Mouse (Mus musculus): ENCODE data around the gene Irf4. TPM values are rescaled to one million over a fixed set of nuclear protein-coding genes. Genes with fewer than 3 reads are reported as not detected.

The Irf4 gene
- polyA plus RNA-seq, 1 experiment from 2014 or later = 0.13 TPM

DNA sequence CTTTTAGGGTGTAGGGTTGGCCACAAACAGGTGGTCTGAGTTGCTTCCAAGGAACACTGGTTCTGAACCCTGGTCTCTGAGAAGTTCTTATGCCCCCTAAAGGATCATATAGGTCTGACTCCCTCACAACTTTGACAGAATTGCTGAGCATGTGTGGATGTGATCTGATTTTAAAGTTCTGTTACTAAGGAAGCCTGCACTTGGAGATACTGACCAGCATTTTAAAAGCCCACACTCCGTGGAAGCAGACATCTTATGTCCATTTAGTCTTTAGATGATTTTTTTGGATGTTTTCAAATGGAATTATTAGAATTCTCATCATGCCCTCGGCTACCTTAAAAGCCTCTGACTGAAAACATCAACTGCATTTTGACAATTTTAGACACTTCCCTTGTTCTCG lies 6.6 kb downstream of the Irf4 start:
- WGBS = 78% methylated on average over 3 of the region's 3 CpGs
- Histone ChIP-seq H3K4me2 (no peak overlapping the region), H3K4me3 (no peak overlapping the region), H3K9me3 (no peaks in the 10 kb centered on the region), H3K27me3 (peaks cover 25% of the 10 kb centered on the region), H3K9ac (no peak overlapping the region), H3K36me3 (no peaks in the 10 kb centered on the region), H3K4me1 (replicated peaks) (peaks cover 8% of the 10 kb centered on the region), H3K27ac (replicated peaks) (no peak overlapping the region)
- no peak for ATAC-seq (ENCODE audit: low read depth)

DNA sequence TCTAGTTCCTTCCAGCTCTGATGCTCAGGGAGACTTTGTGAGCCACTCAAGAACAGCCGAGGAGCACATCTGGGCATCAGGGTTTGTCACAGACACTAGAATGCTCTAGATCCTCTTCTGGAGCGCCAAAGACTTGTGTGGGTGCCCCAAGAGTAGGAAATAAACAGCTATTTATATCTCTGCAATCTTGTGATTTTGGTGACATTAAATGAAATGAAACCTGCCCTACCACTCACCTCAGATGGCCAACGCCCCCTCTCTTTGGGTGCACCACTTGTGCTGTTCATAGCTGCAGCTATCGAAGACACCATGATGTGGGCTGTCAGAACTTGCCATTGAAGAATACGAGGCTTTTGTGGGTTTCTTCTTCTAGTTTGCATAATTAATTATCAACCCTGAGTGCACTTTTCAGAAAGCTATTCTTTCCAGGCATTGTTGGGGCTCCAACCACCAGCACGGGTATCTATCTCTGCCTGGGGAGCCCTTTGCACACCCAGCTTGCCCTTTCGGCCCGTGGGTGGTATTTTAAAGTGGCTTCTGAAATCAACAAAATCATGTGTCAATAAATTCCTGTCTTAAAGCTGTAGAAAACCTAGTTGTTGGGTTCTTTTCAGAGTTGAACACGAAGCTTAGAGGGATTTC lies 7.1 kb downstream of the Irf4 start:
- Histone ChIP-seq H3K9me3 (no peaks in the 10 kb centered on the region), H3K36me3 (no peaks in the 10 kb centered on the region), H3K4me2 (no peak overlapping the region), H3K27ac (replicated peaks) (no peak overlapping the region), H3K27me3 (peaks cover 20% of the 10 kb centered on the region), H3K9ac (no peak overlapping the region), H3K4me3 (no peak overlapping the region), H3K4me1 (replicated peaks) (0 out of 2 replicates have a peak, but pooled peaks cover 2% of the 10 kb centered on the region)
- no peak for ATAC-seq (ENCODE audit: low read depth)
- WGBS = 76% methylated on average over 9 of the region's 9 CpGs

DNA sequence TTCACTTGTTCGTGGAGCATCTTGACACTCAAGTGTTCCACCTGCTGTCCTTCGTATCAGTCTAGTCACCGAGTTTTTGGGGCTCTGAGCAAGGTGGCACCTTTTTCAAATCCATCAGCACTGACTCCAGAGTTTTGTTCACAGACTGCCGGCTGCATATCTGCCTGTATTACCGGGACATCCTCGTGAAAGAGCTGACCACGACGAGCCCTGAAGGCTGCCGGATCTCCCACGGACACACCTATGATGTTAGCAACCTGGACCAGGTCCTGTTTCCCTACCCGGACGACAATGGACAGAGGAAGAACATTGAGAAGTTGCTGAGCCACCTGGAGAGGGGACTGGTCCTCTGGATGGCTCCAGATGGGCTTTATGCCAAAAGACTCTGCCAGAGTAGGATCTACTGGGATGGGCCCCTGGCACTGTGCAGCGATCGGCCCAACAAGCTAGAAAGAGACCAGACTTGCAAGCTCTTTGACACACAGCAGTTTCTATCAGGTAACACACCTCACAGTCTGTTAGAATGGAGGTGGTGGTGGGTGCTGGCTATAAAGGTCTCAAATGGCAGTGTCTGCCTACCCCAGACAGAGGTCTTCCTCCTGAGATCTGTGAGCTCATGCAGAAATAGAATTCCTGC lies 8.4 kb downstream of the Irf4 start:
- Histone ChIP-seq H3K9me3 (no peaks in the 10 kb centered on the region), H3K27me3 (peaks cover 7% of the 10 kb centered on the region), H3K4me1 (replicated peaks) (no peaks in the 10 kb centered on the region), H3K36me3 (no peaks in the 10 kb centered on the region), H3K27ac (replicated peaks) (no peak overlapping the region), H3K4me2 (no peak overlapping the region), H3K4me3 (no peak overlapping the region), H3K9ac (no peak overlapping the region)
- WGBS = 85% methylated on average over 14 of the region's 14 CpGs
- no peak for ATAC-seq (ENCODE audit: low read depth)

DNA sequence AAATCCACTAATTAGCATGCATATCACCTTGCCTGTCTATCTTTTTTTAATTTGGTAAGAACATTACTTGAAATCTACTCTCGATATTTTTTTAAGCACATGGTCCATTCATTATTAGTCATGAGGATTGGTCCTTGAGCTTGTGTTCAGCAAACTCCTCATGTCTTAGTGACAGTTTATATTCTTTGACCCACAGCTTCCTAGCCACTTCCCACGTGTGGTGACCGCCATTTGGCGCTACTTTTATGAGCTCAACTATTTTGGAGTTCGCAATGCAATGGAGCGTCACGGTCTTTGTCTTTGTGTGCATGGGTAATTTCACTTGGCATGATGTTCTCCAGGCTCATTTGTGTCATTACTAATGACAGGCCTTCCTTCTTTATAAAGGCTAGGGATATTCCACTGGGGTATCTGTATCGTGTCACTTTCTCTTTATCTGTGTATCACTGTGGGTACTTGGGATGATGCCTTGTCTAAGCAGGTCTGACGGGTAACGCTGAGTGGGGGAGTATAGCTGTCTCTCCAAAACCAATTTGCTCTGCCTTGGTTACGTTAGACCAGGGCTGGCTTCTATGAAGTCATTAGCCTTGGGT lies 9.9 kb downstream of the Irf4 start:
- 79% methylated on average over 11 of the region's 11 CpGs for WGBS
- no peak for ATAC-seq (ENCODE audit: low read depth)
- no peaks in the 10 kb centered on the region for H3K9me3 ChIP-seq
- no peak overlapping the region for H3K27ac ChIP-seq (replicated peaks)
- H3K4me3 ChIP-seq = no peak overlapping the region
- no peak overlapping the region for H3K4me2 ChIP-seq
- H3K4me1 ChIP-seq (replicated peaks) = no peaks in the 10 kb centered on the region
- no peaks in the 10 kb centered on the region for H3K27me3 ChIP-seq
- no peak overlapping the region for H3K9ac ChIP-seq
- no peaks in the 10 kb centered on the region for H3K36me3 ChIP-seq

DNA sequence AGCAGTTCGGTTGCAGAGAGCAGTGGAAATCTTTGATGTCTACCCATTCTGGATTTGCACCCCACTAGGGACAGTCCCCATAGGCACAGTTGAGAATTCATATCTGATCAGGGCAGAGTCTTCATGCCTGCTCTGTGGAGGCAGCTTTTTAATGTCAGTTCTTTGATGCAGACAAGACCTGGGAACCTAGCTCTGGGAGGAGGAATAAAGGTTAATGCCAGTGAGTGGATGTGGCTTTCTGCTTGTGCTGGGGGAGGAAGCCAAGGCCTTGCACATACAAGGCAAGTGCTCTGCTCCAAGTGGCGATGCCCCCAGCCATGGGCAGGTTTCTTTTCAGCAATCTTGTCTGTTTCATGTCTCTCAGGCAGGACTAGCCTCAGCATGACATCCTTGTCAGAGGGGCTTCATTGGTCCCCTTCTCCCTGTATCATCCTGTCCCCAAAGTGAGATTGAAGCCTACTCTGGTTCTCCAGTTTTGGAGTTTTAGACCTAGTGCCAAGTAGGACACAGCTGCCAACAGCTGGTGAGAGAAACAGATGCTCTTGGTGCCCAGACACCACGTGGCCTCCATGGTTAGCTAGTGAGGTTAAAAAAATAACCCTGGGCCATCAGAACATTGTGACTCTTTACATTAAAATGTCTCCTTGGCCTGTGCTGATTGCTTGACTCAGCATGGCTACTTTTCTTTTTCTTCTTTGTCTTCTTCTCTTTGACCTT lies 11.5 kb downstream of the Irf4 start:
- no peaks in the 10 kb centered on the region for H3K27me3 ChIP-seq
- WGBS = 73% methylated on average over 3 of the region's 3 CpGs
- no peak for ATAC-seq (ENCODE audit: low read depth)

DNA sequence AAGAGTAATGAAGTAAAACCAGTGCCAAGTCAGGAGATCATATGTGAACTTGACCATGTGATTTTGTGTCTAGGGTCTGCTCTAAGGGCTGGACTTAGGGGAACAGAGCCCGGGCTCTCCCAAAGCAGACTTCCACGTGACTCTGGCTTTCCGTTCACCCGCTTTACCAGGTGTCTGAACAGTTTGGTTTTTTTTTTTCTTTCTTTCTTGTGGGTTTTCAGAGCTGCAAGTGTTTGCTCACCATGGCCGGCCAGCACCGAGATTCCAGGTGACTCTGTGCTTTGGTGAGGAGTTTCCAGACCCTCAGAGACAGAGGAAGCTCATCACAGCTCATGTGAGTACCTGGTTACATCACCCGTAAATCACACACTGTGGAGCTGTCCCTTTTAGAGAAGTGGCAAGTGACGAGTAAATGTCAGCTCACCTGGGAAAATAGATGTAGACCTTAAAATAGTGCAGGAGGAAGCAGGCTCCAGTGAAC lies 12.2 kb downstream of the Irf4 start:
- Histone ChIP-seq H3K4me2 (no peak overlapping the region), H3K4me3 (no peak overlapping the region), H3K27me3 (no peaks in the 10 kb centered on the region), H3K9me3 (no peaks in the 10 kb centered on the region), H3K36me3 (no peaks in the 10 kb centered on the region), H3K9ac (no peak overlapping the region), H3K27ac (replicated peaks) (no peak overlapping the region), H3K4me1 (replicated peaks) (no peaks in the 10 kb centered on the region)
- WGBS = 89% methylated on average over 8 of the region's 8 CpGs
- ATAC-seq (ENCODE audit: low read depth) = no peak

More for the DNA sequence above, 11.5 kb downstream of the Irf4 start:
- no peaks in the 10 kb centered on the region for H3K36me3 ChIP-seq
- H3K9me3 ChIP-seq = no peaks in the 10 kb centered on the region
- no peak overlapping the region for H3K4me3 ChIP-seq
- no peaks in the 10 kb centered on the region for H3K4me1 ChIP-seq (replicated peaks)
- no peak overlapping the region for H3K9ac ChIP-seq
- no peak overlapping the region for H3K4me2 ChIP-seq
- H3K27ac ChIP-seq (replicated peaks) = no peak overlapping the region

DNA sequence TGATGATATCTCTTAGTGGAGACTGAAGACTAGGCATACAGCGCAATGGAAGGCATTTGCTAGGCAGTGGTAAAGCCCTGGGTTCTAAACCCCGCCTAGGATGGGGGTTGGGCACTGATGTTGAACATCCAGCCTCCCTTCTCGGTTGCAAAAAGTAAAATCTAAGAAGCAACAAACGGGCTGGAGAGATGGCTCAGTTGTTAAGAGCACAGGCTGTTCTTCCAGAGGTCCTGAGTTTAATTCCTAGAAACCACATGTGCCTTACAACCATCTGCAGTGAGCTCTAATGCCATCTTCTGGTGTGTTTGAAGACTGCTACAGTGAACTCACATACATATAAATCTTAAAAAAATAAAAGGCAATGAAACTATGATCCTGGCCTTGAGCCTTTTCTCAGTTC lies 13.2 kb downstream of the Irf4 start:
- 87% methylated on average over 4 of the region's 4 CpGs for WGBS
- H3K36me3 ChIP-seq = no peaks in the 10 kb centered on the region
- no peak overlapping the region for H3K9ac ChIP-seq
- no peak overlapping the region for H3K4me2 ChIP-seq
- H3K4me3 ChIP-seq = no peak overlapping the region
- H3K27ac ChIP-seq (replicated peaks) = no peak overlapping the region
- no peaks in the 10 kb centered on the region for H3K4me1 ChIP-seq (replicated peaks)
- H3K27me3 ChIP-seq = no peaks in the 10 kb centered on the region
- ATAC-seq (ENCODE audit: low read depth) = no peak
- H3K9me3 ChIP-seq = no peaks in the 10 kb centered on the region

DNA sequence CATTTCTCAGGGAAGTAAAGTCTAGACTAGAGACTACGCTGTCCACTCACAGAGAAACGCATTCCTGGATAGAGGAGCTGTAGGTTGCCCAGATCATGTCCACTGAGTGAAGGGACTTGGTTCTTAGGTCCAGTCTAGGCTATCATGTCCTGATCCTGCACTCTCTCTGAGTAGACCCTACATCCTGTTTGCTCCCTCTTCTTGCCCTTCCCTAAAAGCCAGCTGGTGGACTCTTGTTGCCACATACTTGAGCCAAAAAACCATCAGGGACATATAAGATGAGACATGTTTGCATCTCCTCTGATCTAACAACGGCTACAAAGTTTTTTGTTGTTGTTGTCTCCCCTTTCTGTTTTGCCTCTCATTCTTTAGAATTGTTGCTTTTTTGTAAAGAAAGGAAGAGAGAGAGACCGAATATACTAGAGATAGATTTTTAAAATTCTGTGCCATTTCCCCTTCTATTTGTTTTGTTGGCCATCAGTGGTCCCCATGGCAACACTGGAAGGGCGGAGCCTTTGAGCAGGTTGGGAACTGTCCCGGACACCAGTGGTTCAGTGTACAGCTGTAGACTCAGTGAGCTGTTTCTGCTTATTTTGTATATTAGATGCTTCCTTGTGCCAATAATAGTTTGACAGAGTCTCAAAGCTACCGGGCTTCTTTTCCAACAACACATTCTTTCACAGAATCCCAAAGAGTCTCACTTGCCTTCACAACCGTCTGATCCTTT lies 15.2 kb downstream of the Irf4 start:
- Histone ChIP-seq H3K9ac (no peak overlapping the region), H3K27ac (replicated peaks) (no peak overlapping the region)

DNA sequence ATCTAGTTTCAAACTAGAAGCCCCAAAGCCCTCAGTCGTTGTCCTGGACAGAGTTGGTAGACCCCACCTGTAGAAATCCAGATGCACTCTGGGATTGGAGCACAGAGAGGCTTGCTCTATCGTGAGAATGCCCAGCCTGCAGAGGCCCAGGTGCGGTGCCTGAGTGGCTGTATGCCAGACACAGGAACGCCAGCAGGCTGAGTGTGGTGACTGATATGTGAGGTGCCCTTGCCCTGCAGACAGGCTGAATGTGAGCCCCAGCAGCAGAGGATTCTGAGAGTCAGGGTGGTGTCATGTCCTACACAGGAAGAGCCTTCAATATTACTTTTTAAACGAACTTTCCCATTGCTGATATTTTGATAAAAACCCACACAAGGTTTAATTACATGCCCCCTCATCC lies 16.9 kb downstream of the Irf4 start:
- no peak overlapping the region for H3K4me3 ChIP-seq
- H3K27me3 ChIP-seq = no peaks in the 10 kb centered on the region
- H3K4me2 ChIP-seq = no peak overlapping the region
- no peak for ATAC-seq (ENCODE audit: low read depth)
- no peaks in the 10 kb centered on the region for H3K36me3 ChIP-seq
- 85% methylated on average over 5 of the region's 5 CpGs for WGBS
- H3K9ac ChIP-seq = no peak overlapping the region
- no peaks in the 10 kb centered on the region for H3K9me3 ChIP-seq
- H3K27ac ChIP-seq (replicated peaks) = no peak overlapping the region
- H3K4me1 ChIP-seq (replicated peaks) = no peaks in the 10 kb centered on the region

More for the DNA sequence above, 15.2 kb downstream of the Irf4 start:
- no peaks in the 10 kb centered on the region for H3K4me1 ChIP-seq (replicated peaks)
- no peak for ATAC-seq (ENCODE audit: low read depth)
- 84% methylated on average over 8 of the region's 8 CpGs for WGBS
- H3K36me3 ChIP-seq = no peaks in the 10 kb centered on the region
- H3K27me3 ChIP-seq = no peaks in the 10 kb centered on the region
- H3K9me3 ChIP-seq = no peaks in the 10 kb centered on the region
- no peak overlapping the region for H3K4me2 ChIP-seq
- H3K4me3 ChIP-seq = no peak overlapping the region

DNA sequence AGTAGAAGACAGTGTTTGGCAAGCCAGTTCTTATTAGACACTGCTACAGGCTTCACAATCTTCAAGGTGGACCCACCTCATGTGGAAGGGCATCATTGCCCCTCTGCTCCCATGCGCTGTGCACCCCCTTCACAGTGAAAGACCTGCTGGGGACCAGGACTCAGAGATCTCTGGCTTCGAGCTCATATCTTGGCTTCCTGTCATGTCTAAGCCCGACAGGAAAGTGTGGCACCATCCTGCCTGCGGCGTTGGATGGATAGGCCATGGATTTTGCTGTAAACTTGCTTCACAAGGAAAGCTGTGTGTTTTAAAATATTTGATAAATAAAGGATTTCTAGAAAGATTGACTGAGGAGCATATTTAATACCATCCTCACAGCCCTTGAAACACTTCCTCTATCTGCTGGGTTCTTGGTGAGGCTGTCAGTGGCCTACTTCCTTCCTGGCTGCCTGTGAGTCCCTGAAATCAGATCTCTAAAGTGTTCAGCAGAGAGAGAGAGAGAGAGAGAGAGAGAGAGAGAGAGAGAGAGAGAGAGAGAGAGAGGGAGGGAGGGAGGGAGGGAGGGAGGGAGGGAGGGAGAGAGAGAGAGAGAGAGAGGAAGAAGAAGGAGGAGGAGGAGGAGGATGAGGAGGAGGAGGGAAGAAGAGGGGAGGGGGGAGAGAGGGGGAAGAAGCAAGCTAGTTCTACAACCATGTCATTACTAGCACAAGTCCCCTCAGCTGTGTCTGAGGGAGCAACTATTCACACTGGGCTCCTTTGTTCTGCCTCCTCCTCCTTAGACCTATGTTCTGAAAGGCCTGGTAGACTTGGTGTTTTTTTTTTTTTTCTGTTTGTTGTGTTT lies 17.8 kb downstream of the Irf4 start:
- no peak for ATAC-seq (ENCODE audit: low read depth)
- no peak overlapping the region for H3K4me3 ChIP-seq
- no peaks in the 10 kb centered on the region for H3K27me3 ChIP-seq
- WGBS = 89% methylated on average over 5 of the region's 5 CpGs
- H3K9ac ChIP-seq = no peak overlapping the region
- no peaks in the 10 kb centered on the region for H3K4me1 ChIP-seq (replicated peaks)
- H3K4me2 ChIP-seq = no peak overlapping the region
- no peaks in the 10 kb centered on the region for H3K9me3 ChIP-seq
- no peaks in the 10 kb centered on the region for H3K36me3 ChIP-seq
- no peak overlapping the region for H3K27ac ChIP-seq (replicated peaks)

DNA sequence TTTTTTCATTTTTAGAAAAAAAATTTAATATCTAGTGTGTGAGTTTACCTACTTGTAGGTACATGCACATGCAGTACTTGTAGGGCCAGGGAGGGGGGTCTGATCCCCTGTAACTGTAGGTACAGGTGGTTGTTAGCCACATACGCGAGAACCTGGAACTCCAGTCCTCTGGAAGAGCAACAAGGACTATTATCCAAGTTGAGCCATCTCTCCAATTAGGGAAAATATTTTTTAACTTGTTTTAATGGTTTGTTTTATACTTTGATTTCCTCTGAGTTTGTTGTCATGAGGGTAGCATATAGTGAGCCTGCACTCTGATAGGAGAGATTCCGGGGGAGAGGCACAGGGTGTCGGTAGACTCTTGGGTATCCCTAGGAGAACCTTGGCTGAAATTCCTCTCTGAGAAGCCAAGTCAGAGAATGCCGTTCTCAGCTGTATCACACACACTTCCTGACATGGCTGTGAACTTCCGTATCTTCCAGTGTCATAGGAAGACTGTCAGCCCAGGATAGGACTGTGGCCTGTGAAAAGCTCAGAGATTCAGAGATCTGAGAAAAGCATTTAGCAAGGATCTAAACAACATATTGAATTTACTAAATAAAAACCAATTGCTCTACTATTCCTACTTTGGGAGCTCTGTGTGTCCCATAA lies 18.6 kb downstream of the Irf4 start:
- no peak for ATAC-seq (ENCODE audit: low read depth)
- H3K27me3 ChIP-seq = no peaks in the 10 kb centered on the region
- H3K4me3 ChIP-seq = no peak overlapping the region
- H3K4me2 ChIP-seq = no peak overlapping the region
- no peaks in the 10 kb centered on the region for H3K9me3 ChIP-seq
- H3K9ac ChIP-seq = no peak overlapping the region
- no peaks in the 10 kb centered on the region for H3K36me3 ChIP-seq
- H3K27ac ChIP-seq (replicated peaks) = no peak overlapping the region
- no peaks in the 10 kb centered on the region for H3K4me1 ChIP-seq (replicated peaks)
- WGBS = 90% methylated on average over 6 of the region's 6 CpGs

Data from neural tube, embryonic 13.5 days (tissue).